Mouse (Mus musculus) bone marrow, adult 2 months (tissue): ENCODE results near the gene Grap2. TPM values are rescaled to one million over a fixed set of nuclear protein-coding genes. Genes with fewer than 3 reads are reported as not detected.
"Not testable (repeated sequence)": the region's sequence is repeated elsewhere in the genome, so short reads cannot be mapped to it uniquely, and the experiment has no call there.

Experiments
- H3K27ac ChIP-seq: fragments of 200-500 bp; 2 replicates; pipeline ENCODE4 v1.5.1; 2012; ENCODE audit warnings: low read depth, mild to moderate bottlenecking, control low read depth, inconsistent platforms, low read length; ENCODE audit not compliant: control insufficient read depth, poor library complexity, insufficient read depth
- H3K4me1 ChIP-seq: fragments of 200-500 bp; 2 replicates; pipeline ENCODE4 v1.6.1; 2011; ENCODE audit warnings: low read length; ENCODE audit not compliant: control insufficient read depth, insufficient read depth
- H3K4me3 ChIP-seq: fragments of 200-500 bp; replicated peaks from 2 replicates; pipeline ENCODE3; 2011; ENCODE audit warnings: mild to moderate bottlenecking, low read depth, low read length, control low read depth; ENCODE audit not compliant: control insufficient read depth
- CTCF ChIP-seq: fragments of 200-500 bp; IDR thresholded peaks from 2 replicates; pipeline ENCODE4 v1.5.1; 2011; ENCODE audit warnings: low read length, control low read depth; ENCODE audit not compliant: control insufficient read depth, insufficient read depth
- POLR2A ChIP-seq: fragments of 200-500 bp; IDR thresholded peaks from 2 replicates; pipeline ENCODE4 v1.6.1; 2011; ENCODE audit warnings: low read depth, mild to moderate bottlenecking, control low read depth, low read length, borderline replicate concordance; ENCODE audit not compliant: control insufficient read depth
- WGBS: fragments of 180-500 bp; shearing (Covaris S2); methylation state at CpG from one replicate; pipeline ENCODE4 v1.1.7; 2018; 5-methylcytosine and 5-hydroxymethylcytosine counted together
- polyA plus RNA-seq: library from polyadenylated mRNA; stranded (reverse); fragments of >200 nt; gene quantifications from 2 replicates; pipeline ENCODE4 v1.2.4, GENCODE M21; 2011; ENCODE audit warnings: low replicate concordance; ENCODE audit not compliant: missing spikeins, insufficient read depth, insufficient read length

Gene Grap2
- polyA plus RNA-seq, 1 experiment = 52.0 TPM

GRCm38 (mm10) chr15:80579121-80579520 is 6.7 kb downstream of the Grap2 start:
- TF ChIP-seq CTCF = no peak
- no peak for TF ChIP-seq POLR2A
- 86% methylated on average over 3 of the region's 3 CpGs for WGBS
- no peak overlapping the region for H3K27ac ChIP-seq
- no peaks in the 10 kb centered on the region for H3K4me1 ChIP-seq
- H3K4me3 ChIP-seq = no peak overlapping the region

GRCm38 (mm10) chr15:80580585-80580984 is 8.2 kb downstream of the Grap2 start:
- WGBS = 70% methylated on average over 1 of the region's 1 CpGs
- H3K4me1 ChIP-seq, H3K4me3 ChIP-seq, H3K27ac ChIP-seq: not testable (repeated sequence)

GRCm38 (mm10) chr15:80582581-80583495 is 10.4 kb downstream of the Grap2 start:
- H3K4me1 ChIP-seq = no peaks in the 10 kb centered on the region
- H3K27ac ChIP-seq = no peak overlapping the region
- TF ChIP-seq POLR2A (no peak), CTCF (no peak)
- WGBS = 24% methylated on average over 20 of the region's 20 CpGs
- H3K4me3 ChIP-seq = no peak overlapping the region

GRCm38 (mm10) chr15:80586296-80586695 is 13.9 kb downstream of the Grap2 start:
- TF ChIP-seq CTCF (no peak), POLR2A (no peak)
- Histone ChIP-seq H3K27ac (no peak overlapping the region), H3K4me3 (no peak overlapping the region), H3K4me1 (no peaks in the 10 kb centered on the region)
- 67% methylated on average over 4 of the region's 4 CpGs for whole genome bisulfite sequencing

- TF ChIP-seq CTCF (no peak), POLR2A (no peak)
- no peak overlapping the region for H3K27ac ChIP-seq
- H3K4me3 ChIP-seq = no peak overlapping the region
- 38% methylated on average over 5 of the region's 5 CpGs for WGBS
- H3K4me1 ChIP-seq = no peaks in the 10 kb centered on the region
Measured at GRCm38 (mm10) chr15:80590641-80591040, 18.2 kb downstream of the Grap2 start.

GRCm38 (mm10) chr15:80592737-80593136 is 20.3 kb downstream of the Grap2 start:
- WGBS = 66% methylated on average over 6 of the region's 6 CpGs
- TF ChIP-seq CTCF = no peak
- TF ChIP-seq POLR2A = no peak
- Histone ChIP-seq H3K4me3 (no peak overlapping the region), H3K4me1 (no peaks in the 10 kb centered on the region), H3K27ac (no peak overlapping the region)

GRCm38 (mm10) chr15:80593877-80594276 is 21.5 kb downstream of the Grap2 start:
- Histone ChIP-seq H3K4me3 (no peak overlapping the region), H3K27ac (no peak overlapping the region), H3K4me1 (no peaks in the 10 kb centered on the region)
- WGBS = 55% methylated on average over 5 of the region's 5 CpGs
- no peak for TF ChIP-seq POLR2A
- no peak for TF ChIP-seq CTCF

- peaks cover 6% of the 10 kb centered on the region for H3K4me1 ChIP-seq
- TF ChIP-seq CTCF (no peak), POLR2A (no peak)
- no peak overlapping the region for H3K27ac ChIP-seq
- 67% methylated on average over 12 of the region's 12 CpGs for WGBS
- no peak overlapping the region for H3K4me3 ChIP-seq
Measured at GRCm38 (mm10) chr15:80598750-80599149, 26.4 kb downstream of the Grap2 start.
